Mouse (Mus musculus) embryonic fibroblast, embryonic 13.5 days (primary cell): ENCODE data around the gene Zfp715.

Source experiments
- CTCF ChIP-seq: IDR thresholded peaks from 2 replicates; pipeline ENCODE4 v1.5.1; 2011; ENCODE audit warnings: mild to moderate bottlenecking, control low read depth, low read length, moderate library complexity, borderline replicate concordance; ENCODE audit not compliant: insufficient read depth
- POLR2A ChIP-seq: IDR thresholded peaks from 2 replicates; pipeline ENCODE4 v1.6.1; 2011; ENCODE audit warnings: low read depth, mild to moderate bottlenecking, control low read depth, low read length, moderate library complexity

- TF ChIP-seq CTCF, result no peak
- no peak for TF ChIP-seq POLR2A
Observed at GRCm38 (mm10) chr7:43326223-43326780, 13.2 kb upstream of the Zfp715 start.
